Mouse (Mus musculus): ENCODE measurements at regions not wholly inside any gene's neighbourhood (a gene's known extent, or its start where the extent isn't known, plus 50 kb on each side); places are given as distances from the start of the nearest gene placed in this dataset.
A peak's percentile ranks its signal among the peaks of the same experiment; 100 is the strongest.

- DNase-seq, result no peak
These were observed 79.0 kb downstream of the Mfsd1 start for GRCm38 (mm10) chr3:67661529-67661928.

- DNase-seq, result no peak
These were observed 126.8 kb downstream of the Mfsd1 start for GRCm38 (mm10) chr3:67709322-67709721.

- peak; percentile 36 for DNase-seq
These were observed 129.2 kb downstream of the Mfsd1 start for GRCm38 (mm10) chr3:67711716-67712115.

- no peak for DNase-seq
These were observed 149.4 kb downstream of the Mfsd1 start for GRCm38 (mm10) chr3:67731921-67732320.

GRCm38 (mm10) chr3:67732858-67733257 lies 150.3 kb downstream of the Mfsd1 start:
- DNase-seq, result no peak

- DNase-seq, result no peak
These were observed 137.8 kb upstream of the Iqcj start for GRCm38 (mm10) chr3:67754256-67754655.

- no peak for DNase-seq
These were observed 123.4 kb upstream of the Iqcj start for GRCm38 (mm10) chr3:67768603-67769002.

GRCm38 (mm10) chr3:67773403-67773802 lies 118.6 kb upstream of the Iqcj start:
- no peak for DNase-seq

GRCm38 (mm10) chr3:67782177-67782576 lies 109.8 kb upstream of the Iqcj start:
- DNase-seq, result no peak

- no peak for DNase-seq
These were observed 85.0 kb upstream of the Iqcj start for GRCm38 (mm10) chr3:67806847-67807601.

GRCm38 (mm10) chr3:67828156-67828555 lies 63.9 kb upstream of the Iqcj start:
- DNase-seq, result no peak

GRCm38 (mm10) chr3:67833041-67833663 lies 58.9 kb upstream of the Iqcj start:
- no peak for DNase-seq

Measured in cerebellum, adult 9-10 months (tissue).